Mouse (Mus musculus) forebrain, embryonic 14.5 days (tissue): ENCODE results near the gene Capn7. TPM values are rescaled to one million over a fixed set of nuclear protein-coding genes. Genes with fewer than 3 reads are reported as not detected.

Source experiments
- ATAC-seq: fragments of 200-750 bp; cut with Nextera tagmentation; 2 replicates; pipeline ENCODE4 v1.8.0; 2017; ENCODE audit warnings: mild to moderate bottlenecking, moderate library complexity
- DNase-seq: peaks from one replicate; pipeline ENCODE4 v3.0.0-alpha.2; 2015; ENCODE audit warnings: low spot score
- H3K27ac ChIP-seq: fragments of 300-500 bp; sonication (generic); 2 replicates; pipeline ENCODE4 v1.5.1; 2014; ENCODE audit warnings: low read depth, mild to moderate bottlenecking, control low read depth, low read length, moderate library complexity
- H3K27me3 ChIP-seq: fragments of 300-500 bp; sonication (generic); replicated peaks from 2 replicates; pipeline ENCODE4 v1.6.1; 2014; ENCODE audit warnings: low read length, control low read depth, mixed read lengths; ENCODE audit not compliant: control insufficient read depth, insufficient read depth
- H3K36me3 ChIP-seq: fragments of 300-500 bp; sonication (generic); 2 replicates; pipeline ENCODE4 v1.6.1; 2014; ENCODE audit warnings: low read length, control low read depth; ENCODE audit not compliant: control insufficient read depth, insufficient read depth
- H3K4me1 ChIP-seq: fragments of 300-500 bp; sonication (generic); 2 replicates; pipeline ENCODE4 v1.6.1; 2014; ENCODE audit warnings: antibody characterized with exemption, low read length, control low read depth; ENCODE audit not compliant: control insufficient read depth, insufficient read depth
- H3K4me2 ChIP-seq: fragments of 300-500 bp; sonication (generic); 2 replicates; pipeline ENCODE4 v1.6.1; 2014; ENCODE audit warnings: mild to moderate bottlenecking, control low read depth, low read length
- H3K4me3 ChIP-seq: fragments of 300-500 bp; sonication (generic); 2 replicates; pipeline ENCODE4 v1.5.1; 2014; ENCODE audit warnings: low read depth, low read length, control low read depth
- H3K9ac ChIP-seq: fragments of 300-500 bp; sonication (generic); 2 replicates; pipeline ENCODE4 v1.6.1; 2014; ENCODE audit warnings: mild to moderate bottlenecking, low read length, control low read depth, moderate library complexity
- H3K9me3 ChIP-seq: fragments of 300-500 bp; sonication (generic); replicated peaks from 2 replicates; pipeline ENCODE4 v1.6.1; 2016; ENCODE audit warnings: low read length, control low read depth, mixed read lengths; ENCODE audit not compliant: control insufficient read depth
- WGBS: fragments of 180-500 bp; shearing (Covaris S2); extraction: QIAGEN DNeasy Blood & Tissue Kit; methylation state at CpG from one replicate; pipeline ENCODE4 v1.1.7; 2014; 5-methylcytosine and 5-hydroxymethylcytosine counted together
- polyA plus RNA-seq: library from polyadenylated mRNA; unstranded; fragments of >200 nt; fragmentation: Nextera tagmentation; extraction: Ambion mirVana; gene quantifications from 2 replicates; pipeline ENCODE4 v1.2.1, GENCODE M21; 2014

Gene Capn7
- 61.9 and 69.2 TPM in 2 replicates for polyA plus RNA-seq

DNA sequence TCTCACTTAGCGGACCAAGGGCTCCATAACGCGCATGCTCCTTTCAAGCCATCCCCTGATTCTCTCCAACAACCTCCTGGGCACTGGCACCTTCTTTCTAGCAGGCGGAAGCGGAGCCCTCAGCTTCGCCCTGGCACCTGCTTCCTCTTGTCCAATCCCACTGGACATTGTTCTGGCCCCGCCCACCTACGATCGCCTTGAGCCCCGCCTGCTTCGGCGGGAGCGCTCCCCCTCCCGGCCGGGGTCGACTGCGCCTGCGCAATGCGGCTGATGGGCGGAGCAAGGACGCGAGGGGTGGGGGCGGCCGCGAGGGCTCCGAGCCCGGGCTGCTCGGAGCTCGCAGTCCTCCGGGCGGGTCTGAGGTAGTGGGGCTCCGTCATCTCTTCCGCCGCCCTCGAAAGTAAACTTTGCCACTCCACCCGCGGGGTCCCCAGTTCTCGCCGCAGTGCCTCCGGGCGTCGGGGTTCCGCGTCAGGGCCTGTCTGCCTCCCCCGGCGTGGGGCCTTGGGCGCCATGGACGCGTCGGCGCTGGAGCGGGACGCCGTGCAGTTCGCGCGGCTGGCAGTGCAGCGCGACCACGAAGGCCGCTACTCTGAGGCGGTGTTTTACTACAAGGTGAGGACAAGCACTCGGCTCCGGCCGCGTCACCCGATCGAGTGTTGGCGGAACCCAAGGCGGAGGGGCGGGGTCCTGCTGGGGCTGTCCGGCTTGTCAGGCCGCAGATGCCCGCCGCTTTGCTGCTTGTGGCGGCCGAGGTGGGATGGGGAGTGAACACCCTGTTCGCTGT lies at the start of gene Capn7:
TSS of gene Capn7 (plus strand) at position 270 of the 787 bp plus-strand sequence.
- H3K36me3 ChIP-seq, result peaks cover 6% of the 10 kb centered on the region
- H3K27ac ChIP-seq, result peak within 1 kb of the TSS; percentile 82
- no peaks in the 10 kb centered on the region for H3K9me3 ChIP-seq
- ATAC-seq, result peak; percentile 97
- H3K4me2 ChIP-seq, result peak within 1 kb of the TSS; percentile 75
- peak; percentile 99 for DNase-seq
- H3K9ac ChIP-seq, result peak within 1 kb of the TSS; percentile 81
- peak within 1 kb of the TSS; percentile 75 for H3K4me3 ChIP-seq
- H3K4me1 ChIP-seq, result peaks cover 17% of the 10 kb centered on the region
- under 1% methylated on average over 76 of the region's 78 CpGs for WGBS
- H3K27me3 ChIP-seq, result no peaks in the 10 kb centered on the region

DNA sequence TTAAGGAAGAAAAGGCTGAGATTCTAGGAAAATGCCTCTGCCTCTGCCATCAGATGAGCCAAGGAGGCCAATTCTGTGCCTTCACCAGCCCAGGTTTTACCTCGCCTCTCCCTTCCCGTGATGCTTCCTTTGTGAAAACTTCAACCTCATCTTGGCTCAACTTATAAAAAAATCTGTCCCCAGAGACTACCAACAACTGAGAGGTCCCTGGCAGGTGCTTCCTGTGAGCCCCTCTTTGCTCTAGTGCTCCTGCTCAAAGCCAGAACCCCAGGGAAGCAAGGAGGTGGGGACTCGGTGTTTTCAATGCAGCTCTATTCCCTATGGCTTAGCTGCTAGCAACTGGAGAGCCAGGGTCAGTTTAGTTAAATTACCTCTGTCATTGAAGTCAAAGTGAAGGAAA lies 23.2 kb upstream of the Capn7 start:
- Histone ChIP-seq H3K9me3 (no peaks in the 10 kb centered on the region), H3K27me3 (no peaks in the 10 kb centered on the region), H3K4me2 (no peak overlapping the region), H3K9ac (no peak overlapping the region), H3K27ac (no peak overlapping the region), H3K4me3 (no peak overlapping the region), H3K4me1 (no peaks in the 10 kb centered on the region), H3K36me3 (no peaks in the 10 kb centered on the region)
- DNase-seq, result no peak
- 43% methylated on average over 3 of the region's 3 CpGs for WGBS
- ATAC-seq, result no peak

DNA sequence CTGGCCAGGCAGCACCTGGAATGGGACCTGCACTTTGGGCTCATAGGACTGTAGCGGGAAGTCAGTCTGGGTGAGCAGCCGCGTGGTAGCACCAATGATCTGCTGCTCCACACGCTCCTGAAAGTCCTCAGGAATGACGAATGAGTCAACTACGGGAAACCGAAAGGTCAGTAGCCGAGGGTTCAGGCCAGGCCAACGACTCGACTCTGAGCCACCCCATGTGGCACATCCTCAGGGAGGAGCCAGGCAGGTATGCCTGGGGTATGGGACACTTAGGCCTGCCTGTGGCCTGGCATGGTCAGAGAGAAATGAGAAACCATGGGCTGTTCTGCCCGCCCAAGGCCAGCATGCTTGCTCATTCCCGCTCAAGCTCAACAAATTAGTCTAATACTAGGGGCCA lies 19.8 kb upstream of the Capn7 start:
- Histone ChIP-seq H3K27ac (no peak overlapping the region), H3K36me3 (no peaks in the 10 kb centered on the region), H3K27me3 (no peaks in the 10 kb centered on the region), H3K4me2 (no peak overlapping the region), H3K9ac (no peak overlapping the region), H3K4me1 (no peaks in the 10 kb centered on the region), H3K4me3 (no peak overlapping the region), H3K9me3 (no peaks in the 10 kb centered on the region)
- ATAC-seq (no peak), DNase-seq (no peak)
- WGBS, result 86% methylated on average over 12 of the region's 12 CpGs

DNA sequence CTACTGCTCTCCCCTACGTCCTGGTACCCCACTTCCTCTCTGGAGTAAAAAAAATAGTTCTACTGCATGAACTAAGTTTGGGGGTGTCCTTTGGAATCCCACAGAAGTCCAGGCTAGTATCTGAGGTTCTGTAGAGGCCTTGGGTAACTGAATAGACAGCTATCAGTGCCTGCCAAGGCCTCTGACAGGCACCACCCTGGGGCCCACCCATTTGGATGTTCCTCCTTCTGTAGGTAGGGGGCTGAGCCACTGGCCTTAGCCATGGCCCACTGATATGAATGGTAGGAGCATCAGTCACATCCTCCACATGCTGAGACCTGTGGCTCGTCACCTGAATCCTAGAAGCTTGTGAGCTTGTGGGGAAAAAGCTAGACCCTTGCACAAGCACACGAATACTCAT lies 18.7 kb upstream of the Capn7 start:
- DNase-seq, result no peak
- no peak overlapping the region for H3K27ac ChIP-seq
- WGBS, result 85% methylated on average over 3 of the region's 3 CpGs
- H3K4me1 ChIP-seq, result no peaks in the 10 kb centered on the region
- H3K4me3 ChIP-seq, result no peak overlapping the region
- H3K9ac ChIP-seq, result no peak overlapping the region
- H3K27me3 ChIP-seq, result no peaks in the 10 kb centered on the region
- no peak for ATAC-seq
- no peaks in the 10 kb centered on the region for H3K36me3 ChIP-seq
- no peak overlapping the region for H3K4me2 ChIP-seq
- no peaks in the 10 kb centered on the region for H3K9me3 ChIP-seq

DNA sequence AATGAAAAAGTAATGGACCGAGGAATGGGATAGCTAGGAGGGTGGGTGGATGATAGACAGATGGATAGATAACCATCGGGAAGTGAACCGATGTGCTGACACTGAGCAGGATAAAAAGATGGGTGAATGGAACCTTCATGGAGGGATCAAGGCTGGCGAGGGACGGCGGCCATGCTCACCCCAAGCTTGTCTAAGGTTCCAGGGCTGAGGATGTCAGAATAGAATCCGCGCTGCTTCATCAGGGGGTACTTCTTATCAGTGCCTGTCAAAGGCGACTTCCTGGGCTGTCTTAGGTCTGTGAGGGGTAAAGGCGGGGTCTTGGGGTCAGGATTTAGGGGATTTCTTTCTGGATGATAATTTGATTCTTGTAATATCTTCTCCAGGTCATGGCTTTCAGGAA lies 16.9 kb upstream of the Capn7 start:
- no peaks in the 10 kb centered on the region for H3K27me3 ChIP-seq
- no peaks in the 10 kb centered on the region for H3K9me3 ChIP-seq
- WGBS, result 87% methylated on average over 10 of the region's 10 CpGs
- no peaks in the 10 kb centered on the region for H3K4me1 ChIP-seq
- no peak overlapping the region for H3K4me2 ChIP-seq
- DNase-seq (no peak), ATAC-seq (no peak)
- no peak overlapping the region for H3K27ac ChIP-seq
- H3K4me3 ChIP-seq, result no peak overlapping the region
- H3K36me3 ChIP-seq, result no peaks in the 10 kb centered on the region
- H3K9ac ChIP-seq, result no peak overlapping the region

DNA sequence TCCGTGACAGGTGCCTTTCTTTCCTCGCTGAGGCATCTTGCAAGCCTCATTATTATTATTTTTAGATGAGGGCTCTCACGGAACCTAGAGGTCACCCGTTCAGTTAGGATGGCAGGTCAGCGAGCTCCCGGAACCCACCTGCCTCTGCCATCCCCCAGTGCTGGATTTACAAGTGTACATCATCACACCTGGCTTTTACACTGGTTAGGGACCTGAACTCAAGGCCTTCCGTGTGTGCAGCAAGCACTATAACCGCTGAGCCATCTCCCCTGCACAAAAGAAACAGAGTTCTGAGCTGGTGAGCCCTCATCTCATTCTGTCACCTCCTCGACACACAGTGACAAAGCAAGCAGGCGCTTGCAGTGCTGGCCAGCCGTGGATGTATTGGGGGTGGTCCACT lies 15.3 kb upstream of the Capn7 start:
- no peak overlapping the region for H3K4me2 ChIP-seq
- H3K9me3 ChIP-seq, result no peaks in the 10 kb centered on the region
- 85% methylated on average over 11 of the region's 11 CpGs for WGBS
- no peak overlapping the region for H3K4me3 ChIP-seq
- no peaks in the 10 kb centered on the region for H3K4me1 ChIP-seq
- DNase-seq (no peak), ATAC-seq (no peak)
- no peak overlapping the region for H3K9ac ChIP-seq
- no peaks in the 10 kb centered on the region for H3K36me3 ChIP-seq
- H3K27ac ChIP-seq, result no peak overlapping the region
- no peaks in the 10 kb centered on the region for H3K27me3 ChIP-seq

DNA sequence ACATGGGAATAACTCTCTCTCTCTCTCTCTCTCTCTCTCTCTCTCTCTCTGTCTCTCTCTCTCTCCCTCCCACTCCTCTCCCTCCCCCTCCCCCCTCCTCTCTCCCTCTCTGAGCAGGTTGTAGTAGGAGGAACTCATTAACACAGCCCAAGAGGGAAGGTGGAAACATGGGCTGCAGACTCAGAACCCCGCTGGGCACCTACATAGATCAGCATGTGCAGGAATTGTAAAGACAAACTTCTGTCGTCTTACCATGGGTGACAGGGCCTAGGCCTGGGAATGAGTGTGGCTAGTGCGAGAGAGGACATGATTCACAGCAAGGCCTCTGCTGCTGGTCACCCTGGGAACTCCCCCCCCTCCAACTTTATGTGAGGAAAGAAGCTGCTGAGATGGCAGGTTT lies 14.2 kb upstream of the Capn7 start:
- H3K9me3 ChIP-seq, result no peaks in the 10 kb centered on the region
- no peaks in the 10 kb centered on the region for H3K27me3 ChIP-seq
- no peak overlapping the region for H3K4me3 ChIP-seq
- no peak overlapping the region for H3K9ac ChIP-seq
- H3K4me1 ChIP-seq, result no peaks in the 10 kb centered on the region
- H3K27ac ChIP-seq, result no peak overlapping the region
- no peaks in the 10 kb centered on the region for H3K36me3 ChIP-seq
- no peak overlapping the region for H3K4me2 ChIP-seq
- ATAC-seq, result no peak
- DNase-seq, result no peak
- 87% methylated on average over 3 of the region's 3 CpGs for WGBS

DNA sequence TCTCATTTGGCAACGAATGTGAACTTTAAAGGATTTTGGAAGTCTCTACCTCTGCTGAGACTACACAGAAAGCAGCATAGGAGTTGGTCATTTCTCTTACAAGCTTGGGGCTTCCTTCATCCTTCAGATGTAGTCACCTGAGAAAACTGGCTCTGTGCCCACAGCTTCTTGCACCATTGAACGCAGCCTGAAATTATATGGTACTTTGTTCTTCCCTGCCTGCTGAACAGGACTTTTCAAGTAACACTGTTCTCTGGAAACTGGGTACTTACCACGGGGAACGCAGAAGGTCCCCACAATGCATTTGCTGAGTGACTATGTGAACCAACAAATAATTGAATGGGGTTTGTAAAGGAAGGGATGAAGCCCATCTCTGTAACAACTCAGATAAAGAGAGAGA lies 13.2 kb upstream of the Capn7 start:
- Histone ChIP-seq H3K27ac (no peak overlapping the region), H3K9me3 (no peaks in the 10 kb centered on the region), H3K4me1 (no peaks in the 10 kb centered on the region), H3K27me3 (no peaks in the 10 kb centered on the region), H3K4me2 (peak overlapping the region; percentile 51), H3K4me3 (no peak overlapping the region), H3K9ac (peak overlapping the region; percentile 50; the same call in 1 of the 2 replicates), H3K36me3 (no peaks in the 10 kb centered on the region)
- 68% methylated on average over 4 of the region's 4 CpGs for whole genome bisulfite sequencing
- DNase-seq, result no peak
- ATAC-seq, result no peak
